Mouse (Mus musculus): ENCODE measurements around the gene Tex22. TPM values are rescaled to one million over a fixed set of nuclear protein-coding genes. Genes with fewer than 3 reads are reported as not detected.

Gene Tex22
- total RNA-seq, 1 experiment from 2014 or later, result not detected

- no peak for ATAC-seq (replicated peaks; ENCODE audit: insufficient number of reproducible peaks, low FRiP score, low TSS enrichment, poor library complexity, severe bottlenecking)
Measured at GRCm38 (mm10) chr12:113050671-113051070, 23.6 kb upstream of the Tex22 start.

DNA sequence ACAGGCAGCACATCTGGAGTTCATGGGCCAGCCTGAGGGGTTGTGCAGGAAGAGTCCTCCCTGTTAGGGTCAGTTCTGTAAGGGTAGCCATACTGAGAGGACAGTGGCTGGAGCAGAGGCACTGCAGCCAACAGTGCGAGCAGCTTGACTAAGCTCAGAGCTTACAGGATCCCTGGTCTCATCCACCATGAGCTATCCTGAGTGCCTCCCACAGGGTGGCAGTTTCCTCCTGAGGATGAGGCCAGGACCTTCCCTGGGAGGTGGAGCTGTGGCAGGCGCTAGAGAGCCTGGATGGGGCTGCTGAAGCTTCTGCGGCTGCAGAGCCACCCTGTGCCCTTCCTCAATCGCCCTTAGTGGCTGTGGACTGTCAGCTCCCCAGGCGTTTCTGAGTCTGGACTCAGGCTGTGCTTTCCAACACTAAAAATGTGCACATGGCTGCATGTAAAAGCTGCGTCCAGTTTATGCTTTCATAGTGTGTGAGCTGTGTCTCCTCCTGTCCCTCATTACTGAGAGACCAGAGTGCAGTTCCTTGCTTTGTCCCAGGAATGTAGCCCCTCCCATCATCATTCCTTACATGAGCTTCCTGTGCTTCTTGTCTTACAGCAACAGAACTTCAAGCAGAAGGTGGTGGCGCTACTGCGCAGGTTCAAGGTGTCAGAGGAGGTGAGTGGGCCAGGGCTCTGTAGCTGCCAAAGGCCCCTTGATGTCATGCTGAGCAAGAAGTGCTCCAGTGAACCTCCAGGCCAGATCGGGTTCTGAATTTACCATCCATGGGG, 22.5 kb upstream of the Tex22 start:
- no peak for ATAC-seq (replicated peaks; ENCODE audit: insufficient number of reproducible peaks, low FRiP score, low TSS enrichment, poor library complexity, severe bottlenecking)

DNA sequence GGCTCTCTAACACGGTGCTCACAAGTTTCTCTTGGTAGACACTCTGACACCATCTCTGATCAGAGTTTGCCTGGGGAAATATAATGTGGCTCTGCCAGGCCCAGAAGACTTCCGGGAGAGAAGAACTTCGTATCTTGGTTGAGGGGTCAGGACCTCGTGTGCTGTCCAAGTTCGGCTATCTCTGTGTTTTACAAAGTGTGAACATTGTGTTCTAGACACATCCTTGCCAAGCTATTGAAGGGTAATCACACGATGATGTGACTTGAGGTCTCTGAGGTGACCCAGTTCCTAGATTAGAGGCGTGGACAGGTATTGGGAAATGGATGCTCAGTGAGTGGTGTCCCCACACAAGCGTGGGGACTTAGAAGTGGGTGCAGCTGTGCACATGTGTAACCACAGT, 18.2 kb upstream of the Tex22 start:
- ATAC-seq (replicated peaks; ENCODE audit: insufficient number of reproducible peaks, low FRiP score, low TSS enrichment, poor library complexity, severe bottlenecking), result no peak

DNA sequence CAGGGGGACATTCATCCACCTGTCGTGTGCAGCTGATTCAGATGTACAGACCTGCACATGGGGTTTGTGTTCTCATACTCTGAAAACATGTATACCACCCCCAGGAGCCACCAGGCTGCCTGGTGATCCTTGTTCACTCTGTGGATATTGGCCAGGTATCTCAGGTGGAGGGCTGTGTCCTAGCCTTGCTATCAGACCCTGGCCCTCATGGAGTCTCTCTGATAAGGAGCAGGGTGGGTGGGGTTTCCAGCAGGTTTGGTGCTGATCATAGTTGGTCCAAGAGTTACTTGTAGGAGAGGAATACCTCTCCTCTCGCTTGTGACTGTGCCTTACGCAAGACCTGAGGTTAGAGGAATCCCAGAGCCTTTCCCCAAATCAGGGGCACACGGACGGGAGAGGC, 14.1 kb upstream of the Tex22 start:
- no peak for ATAC-seq (replicated peaks; ENCODE audit: insufficient number of reproducible peaks, low FRiP score, low TSS enrichment, poor library complexity, severe bottlenecking)

DNA sequence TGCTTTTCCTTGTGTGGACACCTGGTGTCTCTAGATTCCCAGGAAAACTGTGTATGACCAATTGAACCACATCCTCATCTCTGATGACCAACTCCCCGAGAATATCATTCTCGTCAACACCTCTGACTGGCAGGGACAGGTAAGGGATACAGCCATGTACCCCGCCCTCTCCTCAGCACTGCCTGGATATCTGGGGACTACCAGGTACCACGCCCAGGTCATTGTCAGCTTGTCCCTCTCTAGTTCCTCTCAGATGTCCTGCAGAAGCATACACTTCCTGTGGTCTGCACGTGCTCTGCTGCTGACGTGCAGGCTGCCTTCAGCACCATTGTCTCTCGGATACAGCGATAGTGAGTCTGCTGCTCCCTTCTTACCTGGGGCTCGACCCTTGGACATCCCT, 12.7 kb upstream of the Tex22 start:
- ATAC-seq (replicated peaks; ENCODE audit: insufficient number of reproducible peaks, low FRiP score, low TSS enrichment, poor library complexity, severe bottlenecking), result no peak

GRCm38 (mm10) chr12:113062201-113062600, 12.1 kb upstream of the Tex22 start:
- no peak for ATAC-seq (replicated peaks; ENCODE audit: insufficient number of reproducible peaks, low FRiP score, low TSS enrichment, poor library complexity, severe bottlenecking)

- ATAC-seq (replicated peaks; ENCODE audit: insufficient number of reproducible peaks, low FRiP score, low TSS enrichment, poor library complexity, severe bottlenecking), result no peak
Measured at GRCm38 (mm10) chr12:113063700-113064099, 10.6 kb upstream of the Tex22 start.

DNA sequence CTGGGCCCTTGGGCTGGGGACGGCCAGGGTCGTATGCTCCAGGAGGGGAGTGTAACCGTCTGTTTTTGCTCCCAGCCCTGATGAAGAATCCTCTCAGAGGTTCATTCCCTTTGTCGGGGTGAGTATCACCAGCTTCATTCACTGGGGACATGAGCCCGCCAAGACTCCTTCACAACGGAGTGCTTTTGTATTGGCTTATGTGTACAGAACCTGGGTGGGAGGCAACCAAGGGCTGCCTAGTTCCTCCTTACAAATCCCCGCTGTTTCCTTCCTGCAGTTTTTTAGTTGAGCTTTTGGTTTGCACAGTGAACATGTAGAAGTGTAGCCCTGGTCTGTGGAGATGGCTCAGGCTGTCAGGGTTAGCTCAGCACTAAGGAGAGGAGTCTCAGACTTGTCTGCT, 6.3 kb upstream of the Tex22 start:
- no peak for ATAC-seq (replicated peaks; ENCODE audit: insufficient number of reproducible peaks, low FRiP score, low TSS enrichment, poor library complexity, severe bottlenecking)

- no peak for ATAC-seq (replicated peaks; ENCODE audit: insufficient number of reproducible peaks, low FRiP score, low TSS enrichment, poor library complexity, severe bottlenecking)
Measured at GRCm38 (mm10) chr12:113069389-113069788, 4.9 kb upstream of the Tex22 start.

- ATAC-seq (replicated peaks; ENCODE audit: insufficient number of reproducible peaks, low FRiP score, low TSS enrichment, poor library complexity, severe bottlenecking), result no peak
Measured at GRCm38 (mm10) chr12:113071321-113071720, 3.0 kb upstream of the Tex22 start.

- no peak for ATAC-seq (replicated peaks; ENCODE audit: insufficient number of reproducible peaks, low FRiP score, low TSS enrichment, poor library complexity, severe bottlenecking)
Measured at GRCm38 (mm10) chr12:113071827-113072226, 2.5 kb upstream of the Tex22 start.

DNA sequence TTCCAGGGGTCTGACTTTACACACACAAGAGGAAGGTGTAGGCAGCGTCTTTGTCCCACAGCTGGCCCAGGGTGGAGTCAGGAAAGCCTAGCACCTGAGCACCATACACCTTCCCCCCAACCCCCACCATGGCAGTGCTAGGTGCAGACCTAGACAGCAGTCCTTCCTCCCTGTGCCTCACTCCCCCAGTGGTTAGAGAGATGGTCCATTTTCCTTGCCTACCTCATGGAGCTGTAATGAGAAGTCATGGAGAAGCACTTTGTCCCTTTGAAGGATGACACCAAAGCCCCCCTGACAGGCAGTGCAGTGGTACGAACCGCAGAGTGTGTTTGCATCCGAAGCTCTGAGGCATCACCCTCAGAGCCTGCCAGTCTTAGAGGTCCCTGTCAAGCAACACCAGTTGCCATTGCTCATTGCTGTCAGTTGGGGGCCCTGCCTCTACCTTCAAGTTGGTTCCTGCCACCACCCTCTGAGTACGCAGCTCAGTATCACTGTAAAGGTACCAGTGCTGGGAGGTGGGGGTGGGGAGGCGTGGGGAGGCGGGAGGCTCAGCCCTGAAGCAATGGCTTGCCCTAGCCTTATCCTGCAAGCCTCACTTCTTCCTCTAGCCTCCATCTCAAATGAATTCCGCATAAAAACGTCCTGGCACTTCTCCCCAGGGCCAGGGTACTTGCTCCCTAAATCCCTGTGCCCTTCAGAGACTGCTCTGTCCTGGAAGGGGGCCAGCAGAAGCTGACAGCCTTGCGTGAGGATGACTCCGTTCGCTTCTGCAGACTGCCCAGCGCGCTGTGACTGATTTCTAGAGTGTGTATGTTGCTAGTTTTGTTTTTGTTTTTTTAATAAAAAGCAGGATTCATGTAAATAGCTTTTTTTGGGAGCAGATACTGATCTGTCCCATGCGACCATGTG, 628 bp upstream of the Tex22 start:
- no peak for ATAC-seq (replicated peaks; ENCODE audit: insufficient number of reproducible peaks, low FRiP score, low TSS enrichment, poor library complexity, severe bottlenecking)

- peak; percentile 91 for ATAC-seq (replicated peaks; ENCODE audit: insufficient number of reproducible peaks, low FRiP score, low TSS enrichment, poor library complexity, severe bottlenecking)
Measured at GRCm38 (mm10) chr12:113075063-113075454, 757 bp downstream of the Tex22 start.

GRCm38 (mm10) chr12:113075486-113075885, 1.2 kb downstream of the Tex22 start:
- no peak for ATAC-seq (replicated peaks; ENCODE audit: insufficient number of reproducible peaks, low FRiP score, low TSS enrichment, poor library complexity, severe bottlenecking)

DNA sequence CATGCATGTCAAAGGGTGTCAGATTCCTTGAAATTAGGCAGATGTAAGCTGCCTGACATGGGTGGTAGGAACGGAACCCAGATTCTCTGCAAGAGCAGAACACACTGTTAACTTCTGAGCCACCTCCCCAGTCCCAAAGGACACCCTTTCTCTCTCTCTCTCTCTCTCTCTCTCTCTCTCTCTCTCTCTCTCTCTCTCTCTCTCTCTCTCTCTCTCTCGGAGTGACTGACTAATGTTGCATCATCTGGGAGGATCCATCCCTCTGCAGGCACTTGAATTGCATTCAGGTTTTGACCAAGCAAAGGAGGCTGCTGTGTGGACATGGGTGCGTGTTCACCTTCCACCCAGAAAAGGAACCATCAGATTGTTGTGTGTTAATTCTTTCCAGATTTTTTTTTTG, 13.0 kb downstream of the Tex22 start:
- ATAC-seq (replicated peaks; ENCODE audit: insufficient number of reproducible peaks, low FRiP score, low TSS enrichment, poor library complexity, severe bottlenecking), result no peak

- ATAC-seq (replicated peaks; ENCODE audit: insufficient number of reproducible peaks, low FRiP score, low TSS enrichment, poor library complexity, severe bottlenecking), result no peak
Measured at GRCm38 (mm10) chr12:113088026-113088425, 13.7 kb downstream of the Tex22 start.

GRCm38 (mm10) chr12:113089107-113089506, 14.8 kb downstream of the Tex22 start:
- ATAC-seq (replicated peaks; ENCODE audit: insufficient number of reproducible peaks, low FRiP score, low TSS enrichment, poor library complexity, severe bottlenecking), result no peak

DNA sequence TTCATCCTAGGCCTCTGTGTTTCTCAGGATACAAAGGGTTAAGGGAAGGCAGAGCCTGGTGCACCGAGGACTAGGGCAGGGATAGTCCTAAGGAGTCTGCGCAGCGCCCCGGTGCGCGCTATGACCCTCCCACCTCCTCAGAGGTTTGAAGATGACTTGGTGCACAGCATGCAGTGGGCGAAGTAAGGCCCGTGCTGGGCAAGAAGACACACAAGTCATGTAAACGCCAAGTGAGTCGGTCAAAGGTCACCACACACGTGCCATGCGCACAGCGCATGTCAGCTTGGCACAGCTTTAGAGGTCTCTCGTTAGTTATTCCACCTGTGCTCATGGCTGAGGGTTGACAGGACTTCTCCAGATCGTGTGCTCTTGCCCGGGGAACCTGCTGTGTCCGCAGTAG, 15.8 kb downstream of the Tex22 start:
- no peak for ATAC-seq (replicated peaks; ENCODE audit: insufficient number of reproducible peaks, low FRiP score, low TSS enrichment, poor library complexity, severe bottlenecking)

- no peak for ATAC-seq (replicated peaks; ENCODE audit: insufficient number of reproducible peaks, low FRiP score, low TSS enrichment, poor library complexity, severe bottlenecking)
Measured at GRCm38 (mm10) chr12:113097040-113097439, 22.7 kb downstream of the Tex22 start.

- 0 out of 2 replicates have a peak, but pooled peaks have one; percentile 10 for ATAC-seq (replicated peaks; ENCODE audit: insufficient number of reproducible peaks, low FRiP score, low TSS enrichment, poor library complexity, severe bottlenecking)
Measured at GRCm38 (mm10) chr12:113097749-113098281, 23.5 kb downstream of the Tex22 start, which contains the start of gene Mta1. Gene Mta1 (plus strand): TSS chr12:113098278.

Measured in monocyte, adult 5-6 weeks (primary cell).